10 mouse cellular contexts compared by ENCODE assay signal in the genomic region with DNA sequence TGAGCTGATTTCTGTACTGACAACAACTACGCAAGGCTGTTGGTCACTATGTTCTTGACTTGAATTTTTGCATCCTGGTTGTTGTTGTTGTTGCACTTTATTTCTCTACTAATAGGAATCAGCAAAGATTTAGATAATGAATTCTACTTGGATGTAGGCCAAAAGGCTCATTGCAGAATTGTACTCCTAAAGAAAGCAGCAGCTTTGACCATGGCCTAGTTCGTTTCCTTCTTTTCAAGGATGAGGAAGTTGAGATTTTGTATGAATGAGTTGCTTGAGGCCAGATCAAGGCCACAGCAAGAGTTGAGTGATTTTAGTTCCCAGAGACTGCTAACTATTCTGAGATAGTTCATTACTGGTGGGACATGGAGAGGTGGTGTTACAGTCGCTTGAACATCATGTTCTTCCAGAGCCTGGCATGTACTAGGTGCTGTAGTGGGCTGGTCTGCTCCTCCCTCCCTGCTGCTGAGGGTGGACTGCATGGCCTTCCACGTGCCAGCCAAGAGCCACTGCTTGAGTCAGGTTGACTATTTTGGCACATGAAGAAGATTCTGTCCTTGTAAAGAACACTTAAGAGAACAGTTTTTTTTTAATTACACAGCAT. TPM values are rescaled to one million over a fixed set of nuclear protein-coding genes. Genes with fewer than 3 reads are reported as not detected.
DNase-seq lines count a peak whose midpoint lies in the region; ATAC-seq and TF ChIP-seq lines count a peak whose summit lies in the region.
"Had no signal": no experiment of that assay in that cellular context is flagged by ENCODE, and none has a peak within 500 bp of the region (broad histone marks: within the 10 kb centered on the region; RNA-seq: fewer than 3 reads in every experiment).

No protein-coding gene starts in this region.

- no peaks in the 10 kb centered on the region; the same call in 1 of the 2 replicates for H3K36me3 ChIP-seq in kidney, embryonic 14.5 days (ENCODE audit: control insufficient read depth, insufficient read depth, low read length)
- no peaks in the 10 kb centered on the region for H3K36me3 ChIP-seq in midbrain, postnatal 0 days (ENCODE audit: insufficient read depth, low read length)
- H3K36me3 ChIP-seq: embryonic facial prominence, embryonic 15.5 days had no signal

- H3K4me1 ChIP-seq in kidney, embryonic 14.5 days (ENCODE audit: control insufficient read depth, insufficient read depth, low read length) = peaks cover 12% of the 10 kb centered on the region; the same call in 1 of the 2 replicates
- H3K4me1 ChIP-seq in midbrain, postnatal 0 days (ENCODE audit: insufficient read depth, low read length) = peaks cover 17% of the 10 kb centered on the region

- WGBS in kidney, embryonic 14.5 days = 74% methylated on average over 4 of the region's 4 CpGs
- 68% methylated on average over 4 of the region's 4 CpGs for WGBS in midbrain, postnatal 0 days

- no peak overlapping the region for H3K9ac ChIP-seq in kidney, embryonic 14.5 days (ENCODE audit: low read depth, low read length)
- H3K9ac ChIP-seq in midbrain, postnatal 0 days (replicated peaks; ENCODE audit: low read length, poor library complexity, severe bottlenecking) = no peak overlapping the region
- H3K9ac ChIP-seq: embryonic facial prominence, embryonic 15.5 days had no signal

- H3K9me3 ChIP-seq in kidney, embryonic 14.5 days (ENCODE audit: control insufficient read depth, low read length) = no peaks in the 10 kb centered on the region
- no peaks in the 10 kb centered on the region for H3K9me3 ChIP-seq in midbrain, postnatal 0 days (ENCODE audit: low read length)
- H3K9me3 ChIP-seq: embryonic facial prominence, embryonic 15.5 days had no signal

- TF ChIP-seq CTCF in midbrain, postnatal 0 days (IDR thresholded peaks at IDR 0.05) = no peak

- no peaks in the 10 kb centered on the region for H3K27me3 ChIP-seq in kidney, embryonic 14.5 days (ENCODE audit: control insufficient read depth, insufficient read depth, low read length)
- H3K27me3 ChIP-seq in midbrain, postnatal 0 days (ENCODE audit: insufficient read depth, low read length) = no peaks in the 10 kb centered on the region
- H3K27me3 ChIP-seq: embryonic facial prominence, embryonic 15.5 days had no signal

- no peak overlapping the region for H3K4me3 ChIP-seq in kidney, embryonic 14.5 days (ENCODE audit: low read length)
- no peak overlapping the region for H3K4me3 ChIP-seq in midbrain, postnatal 0 days (ENCODE audit: low read depth, low read length)
- H3K4me3 ChIP-seq: embryonic facial prominence, embryonic 15.5 days had no signal

- ATAC-seq in kidney, embryonic 14.5 days (ENCODE audit: low FRiP score, low TSS enrichment) = no peak
- ATAC-seq in midbrain, postnatal 0 days (ENCODE audit: low FRiP score) = no peak
- no peak for ATAC-seq in activated CD4-positive, CD25-positive, alpha-beta regulatory T cell, adult 4 months

- no peak overlapping the region for H3K27ac ChIP-seq in kidney, embryonic 14.5 days (ENCODE audit: low read depth, low read length)
- no peak overlapping the region for H3K27ac ChIP-seq in midbrain, postnatal 0 days (ENCODE audit: low read depth, low read length)
- H3K27ac ChIP-seq: embryonic facial prominence, embryonic 15.5 days had no signal

- peak; percentile 86 for DNase-seq in kidney, adult 11 months
- DNase-seq in adrenal gland, postnatal 14 days = peak; percentile 79
- peak; percentile 63 for DNase-seq in heart, adult 8-10 months (ENCODE audit: low spot score)
- peak; percentile 63 for DNase-seq in kidney, postnatal 14 days
- DNase-seq in midbrain, postnatal 0 days (ENCODE audit: low spot score) = no peak
- DNase-seq in embryo, embryonic 10 days (ENCODE audit: low spot score) = no peak

- H3K4me2 ChIP-seq in kidney, embryonic 14.5 days (replicated peaks; ENCODE audit: low read depth, low read length) = no peak overlapping the region
- 0 out of 2 replicates have a peak overlapping the region, but pooled peaks have one; percentile 6 for H3K4me2 ChIP-seq in midbrain, postnatal 0 days (ENCODE audit: low read depth, low read length, poor library complexity, severe bottlenecking)

RNA-seq across cellular contexts. Expression of a gene that starts 3.0 kb away (rescaled TPM):
- polyA plus RNA-seq in kidney, embryonic 14.5 days (2014; fragmentation: Nextera tagmentation; extraction: Ambion mirVana) = 51.5 and 78.1 TPM in 2 replicates
- total RNA-seq in adrenal gland, postnatal 14 days (2021) = 253 and 277 TPM in 2 replicates
- total RNA-seq in heart, adult 8-10 months (2022) = 10 to 100 TPM; 57.2 to 67.5 (median 65.3) TPM
- 88.2 and 106 TPM in 2 replicates for total RNA-seq in midbrain, postnatal 0 days (2014; rRNA removed)
- polyA plus RNA-seq in midbrain, postnatal 0 days (2015; fragmentation: Nextera tagmentation; extraction: Ambion mirVana) = 40.7 and 46.1 TPM in 2 replicates
- 10 to 100 TPM; 18.0 to 20.2 TPM for polyA plus RNA-seq in activated CD4-positive, CD25-positive, alpha-beta regulatory T cell, adult 4 months (2017; shearing (Covaris generic))

RNA-seq across cellular contexts. Expression of a gene that starts 10.3 kb away (rescaled TPM):
- 0.26 TPM in 1 of 2 replicates, not detected in the other for polyA plus RNA-seq in kidney, embryonic 14.5 days (2014; fragmentation: Nextera tagmentation; extraction: Ambion mirVana)
- total RNA-seq in adrenal gland, postnatal 14 days (2021) = 0.34 and 0.41 TPM in 2 replicates
- 1 to 10 TPM in 3 of 4 experiments, under 1 TPM in 1; 0.90 to 1.4 (median 1.3) TPM for total RNA-seq in heart, adult 8-10 months (2022)
- not detected in 2 replicates for total RNA-seq in midbrain, postnatal 0 days (2014; rRNA removed)
- 0.19 TPM in 1 of 2 replicates, not detected in the other for polyA plus RNA-seq in midbrain, postnatal 0 days (2015; fragmentation: Nextera tagmentation; extraction: Ambion mirVana)
- not detected for polyA plus RNA-seq in activated CD4-positive, CD25-positive, alpha-beta regulatory T cell, adult 4 months (2017; shearing (Covaris generic))
- total RNA-seq: ES-E14 had no signal

RNA-seq across cellular contexts. Expression of a gene that starts 45.1 kb away (rescaled TPM):
- 0.57 and 1.1 TPM in 2 replicates for polyA plus RNA-seq in kidney, embryonic 14.5 days (2014; fragmentation: Nextera tagmentation; extraction: Ambion mirVana)
- 0.26 TPM in 2 replicates for total RNA-seq in adrenal gland, postnatal 14 days (2021)
- under 1 TPM in 1 of 4 experiments, not detected in 3; 0.06 TPM for total RNA-seq in heart, adult 8-10 months (2022)
- total RNA-seq in midbrain, postnatal 0 days (2014; rRNA removed) = 6.1 and 6.4 TPM in 2 replicates
- polyA plus RNA-seq in midbrain, postnatal 0 days (2015; fragmentation: Nextera tagmentation; extraction: Ambion mirVana) = 2.8 and 2.9 TPM in 2 replicates
- polyA plus RNA-seq in activated CD4-positive, CD25-positive, alpha-beta regulatory T cell, adult 4 months (2017; shearing (Covaris generic)) = not detected

Comparison
In these comparisons a context has a peak if more than half of its experiments do, and no peak if none do; other contexts are left out.
1. DNase-seq: peak in kidney, adult 11 months (single experiment), adrenal gland, postnatal 14 days (single experiment), heart, adult 8-10 months (single experiment) and kidney, postnatal 14 days (single experiment); none in midbrain, postnatal 0 days (single experiment) and embryo, embryonic 10 days (single experiment).